Mouse (Mus musculus) embryonic facial prominence, embryonic 15.5 days (tissue): ENCODE measurements around the gene Med21. TPM values are rescaled to one million over a fixed set of nuclear protein-coding genes. Genes with fewer than 3 reads are reported as not detected.

Experiments used
- ATAC-seq: fragments of 200-750 bp; cut with Nextera tagmentation; 2 replicates; pipeline ENCODE4 v1.8.0; 2017; ENCODE audit warnings: low read depth, moderate TSS enrichment; ENCODE audit not compliant: insufficient number of reproducible peaks, low FRiP score, low TSS enrichment
- H3K27ac ChIP-seq: fragments of 300-500 bp; sonication (generic); replicated peaks from 2 replicates; pipeline ENCODE4 v1.5.1; 2015; ENCODE audit warnings: mild to moderate bottlenecking, inconsistent platforms
- H3K27me3 ChIP-seq: fragments of 300-500 bp; sonication (generic); 2 replicates; pipeline ENCODE4 v1.6.1; 2015; ENCODE audit warnings: inconsistent platforms
- H3K36me3 ChIP-seq: fragments of 300-500 bp; sonication (generic); 2 replicates; pipeline ENCODE4 v1.6.1; 2015; ENCODE audit warnings: mild to moderate bottlenecking, inconsistent platforms
- H3K4me1 ChIP-seq: fragments of 300-500 bp; sonication (generic); 2 replicates; pipeline ENCODE4 v1.6.1; 2015; ENCODE audit warnings: inconsistent platforms
- H3K4me2 ChIP-seq: fragments of 300-500 bp; sonication (generic); replicated peaks from 2 replicates; pipeline ENCODE4 v1.6.1; 2015; ENCODE audit warnings: mild to moderate bottlenecking, inconsistent platforms
- H3K4me3 ChIP-seq: fragments of 300-500 bp; sonication (generic); replicated peaks from 2 replicates; pipeline ENCODE4 v1.5.1; 2015; ENCODE audit warnings: mild to moderate bottlenecking, inconsistent platforms
- H3K9ac ChIP-seq: fragments of 300-500 bp; sonication (generic); 2 replicates; pipeline ENCODE4 v1.6.1; 2015; ENCODE audit warnings: inconsistent platforms
- H3K9me3 ChIP-seq: fragments of 300-500 bp; sonication (generic); replicated peaks from 2 replicates; pipeline ENCODE4 v1.6.1; 2016; ENCODE audit warnings: inconsistent platforms
- WGBS: fragments of 180-500 bp; shearing (Covaris S2); methylation state at CpG from one replicate; pipeline ENCODE4 v1.1.7; 2015; 5-methylcytosine and 5-hydroxymethylcytosine counted together
- polyA plus RNA-seq: library from polyadenylated mRNA; unstranded; fragments of >200 nt; fragmentation: Nextera tagmentation; extraction: Ambion mirVana; gene quantifications from 2 replicates; pipeline ENCODE4 v1.2.1, GENCODE M21; 2015

The Med21 gene
- polyA plus RNA-seq, 1 experiment from 2014 or later: 139 TPM

DNA sequence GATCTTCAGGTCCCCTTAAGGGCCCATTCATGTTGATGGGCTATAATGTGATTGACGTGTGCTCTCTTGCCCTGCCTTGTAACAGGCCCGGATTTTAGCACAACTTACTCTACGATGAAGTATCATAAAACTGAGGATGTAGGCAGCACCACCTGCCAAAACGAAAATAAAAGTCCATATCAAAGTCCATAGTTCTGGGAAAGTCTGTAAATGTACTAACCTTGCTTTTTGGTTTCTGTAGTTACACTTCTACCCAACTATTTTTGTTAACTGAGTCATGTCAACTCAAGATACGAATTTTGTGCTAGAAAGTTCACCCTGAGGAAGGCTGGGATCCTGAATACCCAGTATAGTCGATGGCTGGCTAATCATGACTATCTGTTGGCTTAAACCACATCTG is 1.4 kb upstream of the Med21 start:
- Histone ChIP-seq H3K27ac (no peak overlapping the region), H3K9me3 (no peaks in the 10 kb centered on the region), H3K36me3 (no peaks in the 10 kb centered on the region), H3K4me3 (no peak overlapping the region), H3K4me2 (no peak overlapping the region), H3K4me1 (peaks cover 10% of the 10 kb centered on the region), H3K27me3 (no peaks in the 10 kb centered on the region), H3K9ac (no peak overlapping the region)
- no peak for ATAC-seq
- WGBS: 83% methylated on average over 6 of the region's 6 CpGs

DNA sequence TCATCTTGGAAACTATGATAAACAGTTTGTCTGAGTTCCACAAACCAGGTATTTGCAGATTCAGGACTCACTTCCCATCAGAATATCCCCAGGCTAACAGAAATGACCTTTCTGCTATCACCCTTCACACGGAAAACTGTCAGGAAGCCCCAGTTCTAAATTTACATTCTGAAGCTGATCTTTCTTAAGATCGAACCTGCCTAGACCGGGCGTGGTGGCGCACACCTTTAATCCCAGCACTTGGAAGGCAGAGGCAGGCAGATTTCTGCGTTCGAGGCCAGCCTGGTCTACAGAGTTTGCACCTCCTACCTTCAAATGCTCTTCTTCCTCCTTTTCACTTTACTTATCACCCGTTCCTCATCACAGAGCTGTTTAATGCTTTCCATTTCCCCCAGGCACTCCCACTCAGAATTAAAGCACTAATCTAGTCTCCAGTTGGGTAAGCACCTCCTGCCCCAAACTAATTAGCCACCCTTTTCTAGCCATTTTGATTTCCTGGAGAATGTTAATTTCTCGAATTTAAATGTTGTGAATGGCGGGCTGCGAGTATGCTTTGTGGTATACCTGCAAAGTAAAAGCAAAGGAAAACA is 631 bp upstream of the Med21 start:
- 63% methylated on average over 11 of the region's 11 CpGs for WGBS
- H3K27me3 ChIP-seq: no peaks in the 10 kb centered on the region
- H3K4me2 ChIP-seq: peak overlapping the region; percentile 85
- ATAC-seq: no peak
- no peaks in the 10 kb centered on the region for H3K9me3 ChIP-seq
- peak overlapping the region; percentile 85 for H3K4me3 ChIP-seq
- H3K9ac ChIP-seq: no peak overlapping the region
- H3K27ac ChIP-seq: 0 out of 2 replicates have a peak overlapping the region, but pooled peaks have one; percentile 49
- H3K4me1 ChIP-seq: peaks cover 10% of the 10 kb centered on the region
- no peaks in the 10 kb centered on the region for H3K36me3 ChIP-seq

DNA sequence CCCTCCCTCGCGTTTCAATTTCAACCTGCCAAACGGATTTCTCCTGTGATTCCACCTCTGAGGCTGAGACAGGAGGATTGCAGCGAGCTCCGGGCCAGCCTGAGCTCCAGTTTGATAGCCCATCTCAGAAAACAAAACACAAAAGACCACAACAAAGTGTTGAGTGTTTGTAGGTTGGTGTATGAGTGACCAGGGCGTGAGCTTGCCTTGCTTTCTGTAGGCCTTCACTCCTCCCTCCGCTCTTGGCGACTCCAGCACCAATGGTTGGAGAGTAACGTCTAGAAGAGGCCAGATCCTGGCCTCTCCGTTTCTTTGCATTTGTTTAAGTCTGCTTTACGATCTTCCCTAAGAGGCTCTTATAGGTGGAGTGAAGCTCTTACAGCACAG is 830 bp downstream of the Med21 start:
- peak overlapping the region; percentile 85 for H3K4me2 ChIP-seq
- no peaks in the 10 kb centered on the region for H3K9me3 ChIP-seq
- H3K36me3 ChIP-seq: no peaks in the 10 kb centered on the region
- peak overlapping the region; percentile 93 for H3K9ac ChIP-seq
- ATAC-seq: no peak
- peak overlapping the region; percentile 85 for H3K4me3 ChIP-seq
- WGBS: 38% methylated on average over 11 of the region's 11 CpGs
- H3K27ac ChIP-seq: peak overlapping the region; percentile 94
- peaks cover 10% of the 10 kb centered on the region for H3K4me1 ChIP-seq
- no peaks in the 10 kb centered on the region for H3K27me3 ChIP-seq

DNA sequence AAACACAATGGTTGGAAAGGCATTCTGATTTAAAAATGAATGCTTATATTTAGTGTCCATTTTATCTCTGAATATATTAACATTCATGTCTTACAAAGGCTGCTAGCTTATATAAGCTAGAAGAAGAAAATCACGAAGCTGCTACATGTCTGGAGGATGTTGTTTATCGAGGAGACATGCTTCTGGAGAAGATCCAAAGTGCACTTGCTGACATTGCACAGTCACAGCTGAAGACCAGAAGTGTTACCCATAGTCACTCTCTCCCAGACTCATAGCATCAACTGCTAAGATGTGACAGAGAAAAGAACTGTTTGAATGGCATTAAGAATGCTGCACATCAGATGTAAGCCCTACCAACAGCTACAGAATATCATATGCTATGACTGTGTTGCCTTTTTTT is 7.7 kb downstream of the Med21 start:
- no peaks in the 10 kb centered on the region for H3K27me3 ChIP-seq
- no peaks in the 10 kb centered on the region for H3K9me3 ChIP-seq
- H3K27ac ChIP-seq: no peak overlapping the region
- no peak overlapping the region for H3K4me3 ChIP-seq
- no peak for ATAC-seq
- no peaks in the 10 kb centered on the region for H3K4me1 ChIP-seq
- no peak overlapping the region for H3K9ac ChIP-seq
- WGBS: 71% methylated on average over 2 of the region's 2 CpGs
- peaks cover 3% of the 10 kb centered on the region; the same call in 1 of the 2 replicates for H3K36me3 ChIP-seq
- no peak overlapping the region for H3K4me2 ChIP-seq

DNA sequence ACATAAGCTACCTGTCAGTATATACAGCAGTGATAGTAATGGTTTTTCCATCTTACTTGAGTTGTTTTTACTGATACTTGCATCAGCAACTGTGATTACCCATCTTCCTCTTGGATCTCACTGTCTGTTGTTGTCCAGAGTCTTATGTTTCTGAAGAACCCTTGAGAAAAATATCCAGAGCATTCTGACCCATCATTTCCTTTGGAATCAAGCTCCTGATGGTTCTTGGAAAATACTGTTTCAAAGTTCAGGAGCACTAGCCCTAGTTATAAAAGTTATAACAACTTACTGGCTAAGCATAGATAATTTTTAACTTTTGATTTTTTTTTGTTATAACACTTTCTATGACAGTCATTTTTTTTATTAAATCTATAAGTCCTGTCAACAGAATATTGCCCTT is 9.1 kb downstream of the Med21 start:
- Histone ChIP-seq H3K9me3 (no peaks in the 10 kb centered on the region), H3K36me3 (peaks cover 3% of the 10 kb centered on the region; the same call in 1 of the 2 replicates)
- ATAC-seq: no peak

DNA sequence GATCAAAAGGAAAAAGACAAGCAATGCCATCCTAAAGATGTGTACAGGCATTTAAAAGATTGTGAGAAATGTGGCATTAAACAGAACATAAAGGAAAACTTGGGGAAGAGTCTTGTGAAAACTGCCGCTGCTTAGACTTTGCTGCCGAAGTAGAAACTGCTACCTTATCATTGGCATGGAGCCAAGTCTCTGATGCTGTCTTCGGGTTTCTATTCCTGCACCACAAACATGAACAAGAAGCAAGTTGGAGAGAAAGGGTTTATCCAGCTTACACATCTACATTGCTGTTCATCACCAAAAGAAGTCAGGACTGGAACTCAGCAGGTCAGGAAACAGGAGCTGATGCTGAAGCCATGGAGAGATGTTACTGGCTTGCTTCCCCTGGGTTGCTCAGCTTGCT is 10.8 kb downstream of the Med21 start:
- no peaks in the 10 kb centered on the region for H3K9me3 ChIP-seq

More for the DNA sequence above, 9.1 kb downstream of the Med21 start:
- Histone ChIP-seq H3K4me2 (no peak overlapping the region), H3K9ac (no peak overlapping the region), H3K4me3 (no peak overlapping the region), H3K27ac (no peak overlapping the region), H3K27me3 (no peaks in the 10 kb centered on the region), H3K4me1 (no peaks in the 10 kb centered on the region)

DNA sequence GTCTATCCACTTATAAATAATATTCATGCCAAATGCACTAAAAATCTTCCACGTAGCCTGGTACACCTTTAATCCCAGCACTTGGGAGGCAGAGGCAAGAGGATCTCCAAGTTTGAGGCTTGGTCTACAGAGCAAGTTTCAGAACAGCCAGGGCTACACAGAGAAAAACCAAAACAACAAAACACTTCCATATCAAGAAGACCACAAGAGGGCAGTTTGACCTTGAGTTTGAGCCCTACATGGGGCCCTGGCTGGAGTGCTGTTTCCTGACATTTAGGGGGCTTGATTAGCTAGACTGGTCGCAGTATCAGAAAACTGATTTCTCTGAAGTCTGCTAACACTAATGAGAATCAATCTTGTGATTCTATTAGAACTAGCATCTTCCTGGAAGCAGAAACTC is 18.2 kb downstream of the Med21 start:
- WGBS: 56% methylated on average over 2 of the region's 2 CpGs
- no peak overlapping the region for H3K27ac ChIP-seq
- H3K4me2 ChIP-seq: no peak overlapping the region

More for the DNA sequence above, 10.8 kb downstream of the Med21 start:
- Histone ChIP-seq H3K9ac (no peak overlapping the region), H3K4me3 (no peak overlapping the region), H3K27ac (no peak overlapping the region), H3K4me2 (no peak overlapping the region), H3K27me3 (no peaks in the 10 kb centered on the region), H3K36me3 (peaks cover 3% of the 10 kb centered on the region; the same call in 1 of the 2 replicates), H3K4me1 (no peaks in the 10 kb centered on the region)
- 56% methylated on average over 3 of the region's 3 CpGs for WGBS
- no peak for ATAC-seq

DNA sequence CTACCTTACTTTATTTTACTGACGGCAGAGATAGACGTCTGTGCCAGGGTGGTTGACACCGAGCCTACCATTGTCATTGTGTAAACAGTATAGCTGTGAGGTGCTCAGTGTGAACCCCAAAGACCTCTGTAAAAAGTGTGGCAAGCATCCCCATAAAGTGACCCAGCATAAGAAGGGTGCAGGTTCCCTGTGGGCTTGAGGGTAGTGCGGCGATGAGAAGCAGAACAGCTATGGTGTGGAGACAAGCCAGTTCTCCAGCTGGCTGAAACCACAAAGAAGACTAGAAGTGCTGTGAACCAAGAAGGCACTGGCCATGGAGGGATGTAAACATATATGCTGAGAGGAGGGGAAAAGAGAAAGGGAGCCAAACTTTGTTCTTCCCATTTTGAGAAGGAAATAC is 19.3 kb downstream of the Med21 start:
- Histone ChIP-seq H3K9ac (no peak overlapping the region), H3K4me2 (no peak overlapping the region), H3K4me1 (no peaks in the 10 kb centered on the region), H3K9me3 (no peaks in the 10 kb centered on the region), H3K27me3 (no peaks in the 10 kb centered on the region), H3K27ac (no peak overlapping the region), H3K4me3 (no peak overlapping the region), H3K36me3 (no peaks in the 10 kb centered on the region)
- 71% methylated on average over 5 of the region's 5 CpGs for WGBS
- no peak for ATAC-seq

More for the DNA sequence above, 18.2 kb downstream of the Med21 start:
- Histone ChIP-seq H3K4me1 (no peaks in the 10 kb centered on the region), H3K4me3 (no peak overlapping the region), H3K9ac (no peak overlapping the region), H3K36me3 (no peaks in the 10 kb centered on the region), H3K27me3 (no peaks in the 10 kb centered on the region), H3K9me3 (no peaks in the 10 kb centered on the region)
- ATAC-seq: no peak

DNA sequence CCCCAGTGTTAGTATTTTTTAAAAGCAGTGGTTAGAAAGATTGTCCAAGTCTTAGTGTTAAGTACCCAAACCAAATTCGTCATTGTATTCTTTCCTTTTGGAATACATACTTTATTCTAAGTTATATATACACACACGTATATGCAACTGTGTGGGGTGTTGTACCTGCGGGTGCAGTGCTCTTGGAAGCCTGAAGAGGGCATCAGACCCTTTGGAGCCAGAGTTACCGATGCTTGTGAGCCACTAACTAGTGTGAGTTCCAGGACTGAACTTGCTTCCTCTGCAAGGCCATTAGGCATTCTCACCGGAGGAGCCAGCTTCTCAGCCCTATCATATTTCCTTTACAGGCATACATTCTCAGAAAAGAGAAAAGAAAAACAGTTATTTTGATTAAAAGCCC is 20.3 kb downstream of the Med21 start:
- no peak overlapping the region for H3K27ac ChIP-seq
- no peak overlapping the region for H3K4me2 ChIP-seq
- WGBS: 29% methylated on average over 5 of the region's 5 CpGs
- H3K9ac ChIP-seq: no peak overlapping the region
- no peaks in the 10 kb centered on the region for H3K9me3 ChIP-seq
- H3K4me1 ChIP-seq: no peaks in the 10 kb centered on the region
- no peaks in the 10 kb centered on the region for H3K27me3 ChIP-seq
- no peaks in the 10 kb centered on the region for H3K36me3 ChIP-seq
- H3K4me3 ChIP-seq: no peak overlapping the region
- ATAC-seq: no peak

DNA sequence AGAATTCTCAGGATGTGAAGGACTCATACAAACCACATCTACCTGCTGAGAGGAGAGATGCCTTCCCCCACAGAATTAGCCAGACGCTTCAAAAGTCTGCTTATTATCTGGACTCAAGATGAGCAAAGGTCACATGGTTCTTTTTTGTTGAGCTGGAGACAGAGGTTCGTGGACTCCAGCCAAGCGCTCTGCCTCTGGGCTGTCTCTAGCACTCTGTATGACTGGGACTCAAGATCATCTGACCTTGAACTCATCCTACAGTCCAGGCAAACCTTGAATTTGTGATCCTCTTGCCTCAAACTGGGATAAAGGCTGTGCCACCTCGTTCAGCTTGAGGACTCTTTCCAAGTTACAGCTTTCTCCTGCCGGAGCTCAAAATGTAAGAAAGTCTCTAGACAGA is 21.8 kb downstream of the Med21 start:
- no peaks in the 10 kb centered on the region for H3K27me3 ChIP-seq
- H3K9ac ChIP-seq: no peak overlapping the region
- H3K9me3 ChIP-seq: no peaks in the 10 kb centered on the region
- no peak overlapping the region for H3K4me3 ChIP-seq
- H3K4me2 ChIP-seq: no peak overlapping the region
- 66% methylated on average over 5 of the region's 5 CpGs for WGBS
- no peaks in the 10 kb centered on the region for H3K4me1 ChIP-seq
- no peaks in the 10 kb centered on the region for H3K36me3 ChIP-seq
- no peak for ATAC-seq
- H3K27ac ChIP-seq: no peak overlapping the region

DNA sequence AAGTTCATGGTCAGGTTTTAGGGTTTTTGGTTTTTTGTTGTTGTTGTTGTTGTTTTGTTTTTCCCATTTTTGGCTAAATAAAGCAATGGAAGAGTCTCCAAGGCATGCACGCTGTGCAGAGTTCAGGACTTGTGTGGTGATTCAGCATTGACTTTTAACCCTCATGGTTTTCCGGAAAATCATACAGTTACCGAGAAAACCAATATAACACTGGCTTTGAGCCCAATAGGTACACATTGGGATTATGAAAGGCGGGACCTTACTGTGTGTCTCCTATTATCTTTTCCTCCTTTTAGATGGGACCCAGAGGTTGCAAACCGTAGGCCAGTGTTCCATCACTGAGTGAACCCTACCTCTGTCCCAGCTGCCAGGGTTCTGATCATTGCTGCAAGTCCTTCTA is 22.6 kb downstream of the Med21 start:
- no peak overlapping the region for H3K4me3 ChIP-seq
- 89% methylated on average over 5 of the region's 5 CpGs for WGBS
- H3K9ac ChIP-seq: no peak overlapping the region
- no peaks in the 10 kb centered on the region for H3K27me3 ChIP-seq
- no peak overlapping the region for H3K4me2 ChIP-seq
- H3K36me3 ChIP-seq: no peaks in the 10 kb centered on the region
- no peak for ATAC-seq
- no peaks in the 10 kb centered on the region for H3K4me1 ChIP-seq
- no peak overlapping the region for H3K27ac ChIP-seq
- no peaks in the 10 kb centered on the region for H3K9me3 ChIP-seq

DNA sequence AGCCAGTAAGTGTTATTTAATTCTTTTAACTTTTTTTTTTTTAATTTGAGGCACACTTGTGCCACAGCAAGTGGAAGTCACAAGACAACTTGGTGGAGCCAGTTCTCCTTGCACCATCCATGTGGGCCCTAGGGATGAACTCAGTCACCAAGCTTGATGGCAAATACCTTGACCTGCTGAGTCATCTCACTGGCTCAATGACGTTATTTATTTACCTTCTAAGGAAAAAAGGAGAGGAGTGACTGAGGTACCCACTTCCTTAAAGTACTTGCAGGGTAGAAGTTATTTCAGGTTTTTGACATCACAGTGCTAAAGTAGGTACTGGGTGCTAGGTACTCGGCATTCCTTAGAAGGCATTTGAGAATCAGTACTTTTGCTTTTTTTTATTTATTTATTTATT is 23.1 kb downstream of the Med21 start:
- H3K4me1 ChIP-seq: no peaks in the 10 kb centered on the region
- no peak overlapping the region for H3K4me2 ChIP-seq
- 72% methylated on average over 2 of the region's 2 CpGs for WGBS
- H3K36me3 ChIP-seq: no peaks in the 10 kb centered on the region
- ATAC-seq: no peak
- H3K27ac ChIP-seq: no peak overlapping the region
- H3K9ac ChIP-seq: no peak overlapping the region
- no peaks in the 10 kb centered on the region for H3K9me3 ChIP-seq
- no peak overlapping the region for H3K4me3 ChIP-seq
- no peaks in the 10 kb centered on the region for H3K27me3 ChIP-seq
